Mouse (Mus musculus) olfactory bulb, adult 2 months (tissue): ENCODE results near the gene Gtf3c6.

Experiments used
- CTCF ChIP-seq: fragments of 200-500 bp; IDR thresholded peaks from 2 replicates; pipeline ENCODE4 v1.5.1; 2012; ENCODE audit warnings: low read depth, mild to moderate bottlenecking, low read length, moderate library complexity; ENCODE audit not compliant: insufficient read depth
- POLR2A ChIP-seq: fragments of 200-500 bp; IDR thresholded peaks from 2 replicates; pipeline ENCODE4 v1.6.1; 2012; ENCODE audit warnings: mild to moderate bottlenecking, low read depth, low read length, moderate library complexity; ENCODE audit not compliant: insufficient read depth

DNA sequence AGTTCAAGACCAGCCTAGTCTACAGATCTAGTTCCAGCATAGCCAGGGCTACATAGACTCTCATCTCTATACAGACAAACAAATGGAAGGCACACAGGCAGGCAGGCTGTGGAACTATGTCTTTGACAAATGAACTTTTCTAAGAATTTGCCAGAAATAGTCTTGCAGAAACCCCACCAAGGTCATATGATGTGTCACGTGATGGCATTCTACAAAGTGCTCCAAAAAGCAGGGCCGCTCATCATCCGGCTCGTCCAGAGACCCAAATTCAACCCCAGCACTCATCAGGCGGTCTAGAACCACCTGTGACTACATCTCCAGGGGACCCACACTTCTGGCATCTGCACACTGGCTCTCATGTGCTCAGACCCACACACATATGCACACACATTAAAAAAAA is 20.1 kb downstream of the Gtf3c6 start:
- TF ChIP-seq CTCF, result no peak
- TF ChIP-seq POLR2A, result no peak
